29 mouse cellular contexts compared by ENCODE assay signal in the genomic region with DNA sequence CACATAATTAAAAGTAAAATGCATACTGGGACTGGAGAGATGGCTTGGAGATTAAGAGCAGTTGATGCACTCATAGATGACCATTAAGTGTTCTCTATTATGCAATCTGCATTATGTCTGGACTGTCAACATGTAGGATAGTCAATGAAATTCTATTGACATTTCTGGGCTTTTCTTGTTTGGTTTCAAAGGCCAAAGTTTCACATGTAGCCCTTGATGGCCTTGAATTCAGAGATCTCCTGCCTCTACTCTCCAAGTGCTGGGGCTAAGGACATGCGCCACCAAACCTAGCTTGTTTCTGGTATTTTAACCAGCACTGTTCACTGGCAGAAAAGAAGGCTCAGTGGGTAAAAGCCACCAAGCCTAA. TPM values are rescaled to one million over a fixed set of nuclear protein-coding genes. Genes with fewer than 3 reads are reported as not detected.
DNase-seq lines count a peak whose midpoint lies in the region; ATAC-seq and TF ChIP-seq lines count a peak whose summit lies in the region.
"Had no signal": no experiment of that assay in that cellular context is flagged by ENCODE, and none has a peak within 500 bp of the region (broad histone marks: within the 10 kb centered on the region; RNA-seq: fewer than 3 reads in every experiment).

No protein-coding gene starts in this region.

- H3K9ac ChIP-seq in liver, adult 2 months (ENCODE audit: low read depth, low read length) = peak overlapping the region; percentile 17; the same call in 1 of the 2 replicates
- no peak overlapping the region for H3K9ac ChIP-seq in liver, embryonic 12.5 days
- H3K9ac ChIP-seq in liver, embryonic 15.5 days = no peak overlapping the region
- H3K9ac ChIP-seq: embryonic facial prominence, embryonic 12.5 days; embryonic facial prominence, embryonic 15.5 days; forebrain, postnatal 0 days; heart, embryonic 12.5 days; heart, embryonic 15.5 days; hindbrain, embryonic 14.5 days had no signal

- TF ChIP-seq POLR2A in liver, adult 2 months (IDR thresholded peaks at IDR 0.05; ENCODE audit: extremely low read depth, insufficient read depth, low read length) = no peak

- peaks cover 17% of the 10 kb centered on the region for H3K4me1 ChIP-seq in liver, adult 2 months (ENCODE audit: control insufficient read depth, insufficient read depth, low read length)
- H3K4me1 ChIP-seq in liver, embryonic 12.5 days = peaks cover 29% of the 10 kb centered on the region
- H3K4me1 ChIP-seq in liver, embryonic 15.5 days (replicated peaks) = peaks cover 42% of the 10 kb centered on the region
- peaks cover 19% of the 10 kb centered on the region for H3K4me1 ChIP-seq in hindbrain, embryonic 10.5 days (replicated peaks)

- no peak overlapping the region for H3K4me3 ChIP-seq in liver, adult 2 months (ENCODE audit: insufficient read depth, low read depth, low read length)
- H3K4me3 ChIP-seq in liver, embryonic 12.5 days = no peak overlapping the region
- no peak overlapping the region for H3K4me3 ChIP-seq in liver, embryonic 15.5 days (replicated peaks)
- H3K4me3 ChIP-seq in hindbrain, embryonic 10.5 days = no peak overlapping the region
- H3K4me3 ChIP-seq: embryonic facial prominence, embryonic 12.5 days; embryonic facial prominence, embryonic 15.5 days; gastrocnemius, adult 2 months; heart, embryonic 12.5 days; heart, embryonic 15.5 days had no signal

- no peaks in the 10 kb centered on the region for H3K9me3 ChIP-seq in liver, embryonic 12.5 days (replicated peaks)
- no peaks in the 10 kb centered on the region for H3K9me3 ChIP-seq in liver, embryonic 15.5 days (replicated peaks)
- no peaks in the 10 kb centered on the region for H3K9me3 ChIP-seq in hindbrain, embryonic 10.5 days
- H3K9me3 ChIP-seq: embryonic facial prominence, embryonic 12.5 days; embryonic facial prominence, embryonic 15.5 days; heart, embryonic 12.5 days; heart, embryonic 15.5 days had no signal

- no peak overlapping the region for H3K4me2 ChIP-seq in liver, embryonic 12.5 days
- H3K4me2 ChIP-seq in liver, embryonic 15.5 days = no peak overlapping the region
- H3K4me2 ChIP-seq: embryonic facial prominence, embryonic 12.5 days; embryonic facial prominence, embryonic 15.5 days; heart, embryonic 12.5 days; heart, embryonic 15.5 days; hindbrain, embryonic 14.5 days had no signal

- peaks cover 4% of the 10 kb centered on the region for H3K36me3 ChIP-seq in liver, adult 2 months (ENCODE audit: control insufficient read depth, insufficient read depth, low read length)
- H3K36me3 ChIP-seq in liver, embryonic 12.5 days = peaks cover 74% of the 10 kb centered on the region
- H3K36me3 ChIP-seq in liver, embryonic 15.5 days (replicated peaks) = peaks cover 72% of the 10 kb centered on the region
- H3K36me3 ChIP-seq in hindbrain, embryonic 10.5 days = peaks cover 69% of the 10 kb centered on the region

- H3K79me2 ChIP-seq in liver, adult 2 months (ENCODE audit: control insufficient read depth, insufficient read depth, low read length) = peaks cover 4% of the 10 kb centered on the region; the same call in 1 of the 2 replicates

- peak; percentile 98 for DNase-seq in liver, adult 2 months (ENCODE audit: extremely low read depth, low read depth, low spot score)
- no peak for DNase-seq in liver
- DNase-seq in yolk sac, embryonic 10.5 days (ENCODE audit: low spot score) = peak; percentile 40
- DNase-seq in right cerebral cortex, postnatal 10 days (ENCODE audit: low spot score in 2 of 2) = no peak
- no peak for DNase-seq in hindbrain, embryonic 10.5 days (ENCODE audit: low spot score)
- DNase-seq: adrenal gland, postnatal 10 days; adrenal gland, postnatal 36 days; cerebellum, adult 11 months; cerebellum, adult 2 months; cerebellum, adult 9-11 months; cerebellum, postnatal 25 days; forebrain, postnatal 0 days; gastrocnemius, adult 2 months; gastrocnemius, postnatal 25 days; heart, adult 18-20 months; heart, postnatal 10 days; heart, postnatal 36 days had no signal

- no peaks in the 10 kb centered on the region for H3K27me3 ChIP-seq in liver, adult 2 months (ENCODE audit: control insufficient read depth, insufficient read depth, low read length)
- H3K27me3 ChIP-seq in liver, embryonic 12.5 days (replicated peaks) = no peaks in the 10 kb centered on the region
- H3K27me3 ChIP-seq in liver, embryonic 15.5 days = no peaks in the 10 kb centered on the region
- H3K27me3 ChIP-seq in hindbrain, embryonic 10.5 days (ENCODE audit: insufficient read depth, poor library complexity, severe bottlenecking) = no peaks in the 10 kb centered on the region
- H3K27me3 ChIP-seq: embryonic facial prominence, embryonic 12.5 days; embryonic facial prominence, embryonic 15.5 days; heart, embryonic 12.5 days; heart, embryonic 15.5 days had no signal

- peak overlapping the region; percentile 96 for H3K27ac ChIP-seq in liver, adult 2 months (replicated peaks; ENCODE audit: insufficient read depth, low read depth, low read length)
- peak overlapping the region; percentile 69 for H3K27ac ChIP-seq in liver, embryonic 12.5 days
- H3K27ac ChIP-seq in liver, embryonic 15.5 days (replicated peaks) = peak overlapping the region; percentile 75
- no peak overlapping the region for H3K27ac ChIP-seq in hindbrain, embryonic 10.5 days
- H3K27ac ChIP-seq: embryonic facial prominence, embryonic 12.5 days; embryonic facial prominence, embryonic 15.5 days; gastrocnemius, adult 2 months; heart, embryonic 15.5 days; hindbrain, embryonic 14.5 days had no signal

- 38% methylated on average over 1 of the region's 1 CpGs for WGBS in liver, adult 2 months
- 77% methylated on average over 1 of the region's 1 CpGs for WGBS in liver, embryonic 12.5 days (ENCODE audit: insufficient replicate concordance)
- WGBS in liver, embryonic 15.5 days (ENCODE audit: insufficient replicate concordance) = 83% methylated on average over 1 of the region's 1 CpGs
- 94% methylated on average over 1 of the region's 1 CpGs for WGBS in hindbrain, embryonic 10.5 days

- no peak for TF ChIP-seq CTCF in liver, adult 2 months (IDR thresholded peaks at IDR 0.05; ENCODE audit: low read depth, low read length)

- no peak for ATAC-seq in liver, embryonic 12.5 days
- no peak for ATAC-seq in liver, embryonic 15.5 days (ENCODE audit: insufficient read depth)
- ATAC-seq in cerebellum, adult (ENCODE audit: insufficient number of reproducible peaks, low FRiP score, low TSS enrichment) = no peak
- ATAC-seq: activated CD4-positive, CD25-positive, alpha-beta regulatory T cell, adult 4 months; forebrain, embryonic 14.5 days; forebrain, postnatal 0 days had no signal

RNA-seq across cellular contexts. Expression of a gene that starts 4.1 kb away (rescaled TPM):
- 13.7 and 17.6 TPM in 2 replicates for total RNA-seq in liver, adult 2 months (2014; rRNA removed)
- polyA plus RNA-seq in liver, adult 2 months (2012; rRNA removed) = 4.4 and 6.1 TPM in 2 replicates
- polyA plus RNA-seq in liver, embryonic 12.5 days (2016; fragmentation: Nextera tagmentation; extraction: Ambion mirVana) = 11.0 and 11.4 TPM in 2 replicates
- polyA plus RNA-seq in liver, embryonic 15.5 days (2015; fragmentation: Nextera tagmentation; extraction: Ambion mirVana) = 6.2 and 7.1 TPM in 2 replicates
- polyA plus RNA-seq in hindbrain, embryonic 10.5 days (2016; fragmentation: Nextera tagmentation; extraction: Ambion mirVana) = 7.9 and 12.2 TPM in 2 replicates

RNA-seq across cellular contexts. Expression of a gene that starts 14.9 kb away (rescaled TPM):
- total RNA-seq in liver, adult 2 months (2014; rRNA removed) = 8.9 and 12.3 TPM in 2 replicates
- 12.4 and 13.1 TPM in 2 replicates for polyA plus RNA-seq in liver, adult 2 months (2012; rRNA removed)
- 59.6 and 60.9 TPM in 2 replicates for polyA plus RNA-seq in liver, embryonic 12.5 days (2016; fragmentation: Nextera tagmentation; extraction: Ambion mirVana)
- 36.7 and 42.6 TPM in 2 replicates for polyA plus RNA-seq in liver, embryonic 15.5 days (2015; fragmentation: Nextera tagmentation; extraction: Ambion mirVana)
- polyA plus RNA-seq in hindbrain, embryonic 10.5 days (2016; fragmentation: Nextera tagmentation; extraction: Ambion mirVana) = 99.6 and 111 TPM in 2 replicates

RNA-seq across cellular contexts. Expression of a gene that starts 18.4 kb away (rescaled TPM):
- 0.81 and 0.83 TPM in 2 replicates for total RNA-seq in liver, adult 2 months (2014; rRNA removed)
- 0.81 and 1.4 TPM in 2 replicates for polyA plus RNA-seq in liver, adult 2 months (2012; rRNA removed)
- polyA plus RNA-seq in liver, embryonic 12.5 days (2016; fragmentation: Nextera tagmentation; extraction: Ambion mirVana) = 4.3 and 4.5 TPM in 2 replicates
- polyA plus RNA-seq in liver, embryonic 15.5 days (2015; fragmentation: Nextera tagmentation; extraction: Ambion mirVana) = 2.2 and 2.7 TPM in 2 replicates
- polyA plus RNA-seq in hindbrain, embryonic 10.5 days (2016; fragmentation: Nextera tagmentation; extraction: Ambion mirVana) = 45.8 and 95.9 TPM in 2 replicates

RNA-seq across cellular contexts. Expression of a gene that starts 27.8 kb away (rescaled TPM):
- total RNA-seq in liver, adult 2 months (2014; rRNA removed) = 0.09 TPM in 1 of 2 replicates, not detected in the other
- 0.06 TPM in 1 of 2 replicates, not detected in the other for polyA plus RNA-seq in liver, adult 2 months (2012; rRNA removed)
- polyA plus RNA-seq in liver, embryonic 12.5 days (2016; fragmentation: Nextera tagmentation; extraction: Ambion mirVana) = 0.33 and 0.38 TPM in 2 replicates
- polyA plus RNA-seq in liver, embryonic 15.5 days (2015; fragmentation: Nextera tagmentation; extraction: Ambion mirVana) = 0.07 and 0.12 TPM in 2 replicates
- 0.17 and 0.22 TPM in 2 replicates for polyA plus RNA-seq in hindbrain, embryonic 10.5 days (2016; fragmentation: Nextera tagmentation; extraction: Ambion mirVana)
- total RNA-seq: gastrocnemius, postnatal 25 days; heart, adult 18-20 months; heart, postnatal 36 days had no signal
- polyA plus RNA-seq: forebrain, embryonic 14.5 days; hindbrain, embryonic 11.5 days had no signal

RNA-seq across cellular contexts. Expression of a gene that starts 37.4 kb away (rescaled TPM):
- total RNA-seq in liver, adult 2 months (2014; rRNA removed) = 0.07 TPM in 1 of 2 replicates, not detected in the other
- polyA plus RNA-seq in liver, adult 2 months (2012; rRNA removed) = 0.16 TPM in 1 of 2 replicates, not detected in the other
- not detected in 2 replicates for polyA plus RNA-seq in liver, embryonic 12.5 days (2016; fragmentation: Nextera tagmentation; extraction: Ambion mirVana)
- not detected in 2 replicates for polyA plus RNA-seq in liver, embryonic 15.5 days (2015; fragmentation: Nextera tagmentation; extraction: Ambion mirVana)
- polyA plus RNA-seq in hindbrain, embryonic 10.5 days (2016; fragmentation: Nextera tagmentation; extraction: Ambion mirVana) = 0.60 and 0.63 TPM in 2 replicates
- total RNA-seq: common myeloid progenitor, adult 5-6 weeks; gastrocnemius, postnatal 25 days; heart, adult 18-20 months; heart, postnatal 10 days; heart, postnatal 36 days had no signal
- polyA plus RNA-seq: activated CD4-positive, CD25-positive, alpha-beta regulatory T cell, adult 4 months; forebrain, embryonic 14.5 days; forebrain, postnatal 0 days; heart, embryonic 12.5 days; hindbrain, embryonic 14.5 days had no signal

Comparison
In these comparisons a context has a peak if more than half of its experiments do, and no peak if none do; other contexts are left out.
1. DNase-seq: peak in liver, adult 2 months (single experiment) and yolk sac, embryonic 10.5 days (single experiment); none in liver (single experiment), right cerebral cortex, postnatal 10 days (0 of 2) and hindbrain, embryonic 10.5 days (single experiment).